Mouse (Mus musculus) C2C12 (cell line): Measurements from ENCODE around the gene Uvrag.

Experiments used
- CEBPB ChIP-seq: IDR thresholded peaks from one replicate; pipeline ENCODE4 v1.6.1; 2011; ENCODE audit warnings: low read depth, mild to moderate bottlenecking, control low read depth, moderate library complexity
- CTCF ChIP-seq: IDR thresholded peaks from one replicate; pipeline ENCODE4 v1.5.1; 2011; ENCODE audit not compliant: control insufficient read depth, insufficient read depth, insufficient read length
- FOSL1 ChIP-seq: IDR thresholded peaks from one replicate; pipeline ENCODE4 v1.8.0; 2011; ENCODE audit warnings: mild to moderate bottlenecking, low read length; ENCODE audit not compliant: poor library complexity, insufficient read depth, severe bottlenecking
- MAX ChIP-seq: IDR thresholded peaks from one replicate; pipeline ENCODE4 v1.6.1; 2011; ENCODE audit warnings: mild to moderate bottlenecking, control low read depth
- MYOD1 ChIP-seq: IDR thresholded peaks from one replicate; pipeline ENCODE4 v1.6.1; 2011; ENCODE audit warnings: low read depth; ENCODE audit not compliant: control insufficient read depth, insufficient read length
- MYOG ChIP-seq: IDR thresholded peaks from one replicate; pipeline ENCODE4 v1.6.1; 2011; ENCODE audit not compliant: control insufficient read depth, insufficient read length; ENCODE audit errors: extremely low read depth
- USF1 ChIP-seq: IDR thresholded peaks from one replicate; pipeline ENCODE4 v1.6.1; 2011; ENCODE audit warnings: low read depth, mild to moderate bottlenecking, control low read depth, moderate library complexity

DNA sequence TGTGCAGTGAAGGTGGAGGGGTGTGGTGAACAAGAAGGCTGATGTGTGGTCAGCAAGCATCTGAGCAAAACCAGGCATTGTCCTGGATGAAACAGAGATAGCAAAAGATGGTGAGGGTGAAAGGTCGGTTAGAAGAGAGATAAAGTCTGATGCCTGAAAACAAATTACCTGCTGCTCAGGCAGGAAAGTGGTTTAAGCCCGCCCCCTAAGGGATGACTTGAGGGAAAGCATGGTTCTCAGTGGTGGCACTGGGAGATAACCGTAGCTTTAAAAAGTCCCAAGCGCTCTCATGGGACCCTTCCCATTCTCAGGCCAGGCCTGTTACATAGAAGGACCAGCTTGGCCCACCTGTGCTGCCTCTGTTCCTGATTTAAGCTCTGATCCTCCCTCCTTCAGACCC is 119.7 kb downstream of the Uvrag start:
- TF ChIP-seq CEBPB (no peak), USF1 (no peak), CTCF (no peak), MAX (no peak), MYOD1 (no peak), MYOG (no peak), FOSL1 (no peak)
